Mouse (Mus musculus): Measurements from ENCODE around the gene Plekha1.

- TF ChIP-seq CTCF (conservative IDR thresholded peaks at IDR 0.05; ENCODE audit: insufficient read depth, insufficient read length, low read depth, low read length) (no peak), POLR2A (IDR thresholded peaks at IDR 0.05; ENCODE audit: low read depth, low read length) (no peak)
Observed at GRCm38 (mm10) chr7:130922981-130923731, 57.6 kb downstream of the Plekha1 start.

Data from kidney, adult 2 months (tissue).